Mouse (Mus musculus) erythroblast, embryonic 14.5 days (primary cell): ENCODE measurements at regions not wholly inside any gene's neighbourhood (a gene's known extent, or its start where the extent isn't known, plus 50 kb on each side); places are given as distances from the start of the nearest gene placed in this dataset.

ENCODE experiments used
- GATA1 ChIP-seq: IDR thresholded peaks from 2 replicates; pipeline ENCODE4 v1.6.1; 2012; ENCODE audit warnings: low read length, inconsistent platforms, mixed read lengths
- TAL1 ChIP-seq: IDR thresholded peaks from 3 replicates; pipeline ENCODE4 v1.6.1; 2012; ENCODE audit warnings: low read length, inconsistent platforms, mixed read lengths

DNA sequence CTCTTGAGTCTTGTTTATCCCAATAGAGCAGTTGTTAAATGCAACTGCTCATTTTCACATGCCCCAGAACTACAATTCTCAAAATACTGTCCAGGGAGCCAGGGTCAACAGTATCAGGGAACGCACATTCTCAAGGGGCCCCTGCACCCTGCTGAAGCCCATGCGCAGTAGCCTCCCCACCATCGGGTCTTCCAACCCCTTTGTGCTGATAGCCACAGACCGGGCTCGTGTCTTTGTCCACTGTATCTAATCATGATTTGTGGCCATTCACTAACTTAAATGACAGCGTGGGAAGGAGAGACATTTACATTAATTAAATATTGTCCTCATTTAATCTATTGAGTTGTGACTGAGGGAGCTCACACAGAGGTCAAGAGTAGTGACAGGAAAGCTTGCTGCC is 260.0 kb upstream of the Nr5a2 start:
- no peak for TF ChIP-seq GATA1
- no peak for TF ChIP-seq TAL1
